In genomic region chr7:73376101-73377001, GRCm38 (mm10) we compare ENCODE assay signal across 8 mouse cellular contexts. TPM values are rescaled to one million over a fixed set of nuclear protein-coding genes. Genes with fewer than 3 reads are reported as not detected.
A peak's percentile ranks its signal among the peaks of the same experiment; 100 is the strongest.
DNase-seq lines count a peak whose midpoint lies in the region; ATAC-seq lines count a peak whose summit lies in the region.

No protein-coding gene starts in this region.

- peak overlapping the region; percentile 95 for H3K9ac ChIP-seq in hindbrain, embryonic 13.5 days
- H3K9ac ChIP-seq in lung, embryonic 15.5 days: peak overlapping the region; percentile 65

- H3K4me1 ChIP-seq in hindbrain, embryonic 13.5 days (replicated peaks): peaks cover 83% of the 10 kb centered on the region
- H3K4me1 ChIP-seq in lung, embryonic 15.5 days: peaks cover 31% of the 10 kb centered on the region

- peak overlapping the region; percentile 86 for H3K4me2 ChIP-seq in hindbrain, embryonic 13.5 days
- peak overlapping the region; percentile 99 for H3K4me2 ChIP-seq in lung, embryonic 15.5 days

- H3K36me3 ChIP-seq in hindbrain, embryonic 13.5 days: no peaks in the 10 kb centered on the region
- no peaks in the 10 kb centered on the region for H3K36me3 ChIP-seq in lung, embryonic 15.5 days

- peak; percentile 91 for DNase-seq in ZHBTc4 (ENCODE audit: low read depth, low spot score)
- DNase-seq in cerebellum, adult 18-20 months: peak; percentile 69 to 80
- peak; percentile 91 for DNase-seq in forelimb bud, embryonic 11.5 days (ENCODE audit: low read depth, low spot score)
- DNase-seq in layer of hippocampus, postnatal 10 days (ENCODE audit: low spot score in 2 of 2): peak; percentile 76 to 78
- DNase-seq in right cerebral cortex, adult 18-20 months: peak; percentile 80

- no peaks in the 10 kb centered on the region for H3K9me3 ChIP-seq in hindbrain, embryonic 13.5 days
- no peaks in the 10 kb centered on the region for H3K9me3 ChIP-seq in lung, embryonic 15.5 days

- H3K27ac ChIP-seq in hindbrain, embryonic 13.5 days: peak overlapping the region; percentile 98
- no peak overlapping the region for H3K27ac ChIP-seq in lung, embryonic 15.5 days

- under 1% methylated on average over 39 of the region's 39 CpGs for WGBS in hindbrain, embryonic 13.5 days
- 1% methylated on average over 39 of the region's 39 CpGs for WGBS in lung, embryonic 15.5 days

- ATAC-seq in hindbrain, embryonic 13.5 days (ENCODE audit: low FRiP score): peak; percentile 23; the same call in 1 of the 2 replicates
- peak; percentile 48; the same call in 1 of the 2 replicates for ATAC-seq in lung, embryonic 15.5 days (ENCODE audit: borderline replicate concordance, extremely low read depth, low FRiP score, low TSS enrichment)
- ATAC-seq in erythroid progenitor cell, adult 5-6 weeks (replicated peaks; ENCODE audit: low FRiP score, poor library complexity, severe bottlenecking): no peak; the same call in 1 of the 2 replicates

- H3K4me3 ChIP-seq in hindbrain, embryonic 13.5 days: peak overlapping the region; percentile 80
- peak overlapping the region; percentile 65 for H3K4me3 ChIP-seq in lung, embryonic 15.5 days

- 0 out of 2 replicates have a peak, but pooled peaks cover 2% of the 10 kb centered on the region for H3K27me3 ChIP-seq in hindbrain, embryonic 13.5 days
- H3K27me3 ChIP-seq in lung, embryonic 15.5 days: peaks cover 45% of the 10 kb centered on the region

RNA-seq across cellular contexts. Expression of gene Rgma, which starts 1.0 kb away (rescaled TPM):
- polyA plus RNA-seq in hindbrain, embryonic 13.5 days (2015; fragmentation: Nextera tagmentation; extraction: Ambion mirVana): 40.0 and 41.1 TPM in 2 replicates
- total RNA-seq in layer of hippocampus, postnatal 10 days (2021): 100 to 1,000 TPM; 111 to 128 TPM
- polyA plus RNA-seq in lung, embryonic 15.5 days (2015; fragmentation: Nextera tagmentation; extraction: Ambion mirVana): 11.7 and 12.9 TPM in 2 replicates
- total RNA-seq in erythroid progenitor cell, adult 5-6 weeks (2015; ENCODE audit: low replicate concordance): not detected in 2 replicates
- not detected in 2 replicates for total RNA-seq in erythroid progenitor cell, adult 5-6 weeks (2017; ENCODE audit: low replicate concordance)

Comparison
In these comparisons a context has a peak if more than half of its experiments do, and no peak if none do; other contexts are left out.
1. RNA of gene Rgma, which starts 1.0 kb away (total RNA-seq): 111 to 128 TPM in layer of hippocampus, postnatal 10 days; not detected in erythroid progenitor cell, adult 5-6 weeks; every median in the first group is over 100 times any median in the second.
2. Peak in every context shown above with its lines, with median percentiles within 50 percentile points of each other: DNase-seq.